Mouse (Mus musculus): Measurements from ENCODE around the gene Disp3. TPM values are rescaled to one million over a fixed set of nuclear protein-coding genes. Genes with fewer than 3 reads are reported as not detected.
A peak's percentile ranks its signal among the peaks of the same experiment; 100 is the strongest.

Disp3 gene
- polyA plus RNA-seq, 1 experiment: 2.5 TPM

- TF ChIP-seq POLR2A (IDR thresholded peaks at IDR 0.05; ENCODE audit: control insufficient read depth, low read depth, low read length) (no peak), CTCF (IDR thresholded peaks at IDR 0.05; ENCODE audit: control insufficient read depth, insufficient read depth, insufficient replicate concordance, low read depth, low read length) (no peak)
- H3K36me3 ChIP-seq (ENCODE audit: control insufficient read depth, insufficient read depth, low read length): no peaks in the 10 kb centered on the region
- no peak overlapping the region for H3K27ac ChIP-seq (ENCODE audit: control insufficient read depth, insufficient read depth, low read depth, low read length)
- no peak overlapping the region for H3K4me3 ChIP-seq (ENCODE audit: control insufficient read depth, low read depth, low read length)
- H3K27me3 ChIP-seq (ENCODE audit: control insufficient read depth, insufficient read depth, low read length): no peaks in the 10 kb centered on the region
- peaks cover 5% of the 10 kb centered on the region; the same call in 1 of the 2 replicates for H3K4me1 ChIP-seq (ENCODE audit: control insufficient read depth, insufficient read depth, low read length)
Measured at GRCm38 (mm10) chr4:148194400-148194799, 93.4 kb downstream of the Disp3 start.

DNA sequence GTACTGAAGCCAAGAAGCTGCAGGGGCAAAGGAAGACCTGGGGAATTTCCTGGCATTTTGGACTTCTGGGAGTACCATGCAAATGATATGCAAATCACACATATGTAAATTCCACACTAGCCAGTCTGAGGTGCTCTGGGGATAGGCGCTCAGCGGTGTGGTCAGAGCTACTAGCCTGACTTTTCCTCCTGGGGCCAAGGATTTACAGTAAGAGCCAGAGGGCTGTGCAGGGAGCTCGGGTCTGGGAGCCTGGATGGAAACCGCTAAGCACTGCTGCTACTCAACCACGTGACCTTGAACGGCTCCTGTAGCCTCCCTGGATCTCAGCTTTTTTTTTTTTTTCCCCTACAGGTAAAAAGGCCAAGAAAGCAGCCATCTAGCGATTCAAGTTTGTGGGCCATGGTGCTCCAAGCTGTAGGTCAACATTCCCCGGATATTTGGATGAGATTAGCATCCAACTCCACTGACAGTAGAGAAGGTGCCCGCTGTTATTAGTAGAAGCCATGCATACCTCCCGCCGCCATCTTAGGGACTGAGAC, 95.0 kb downstream of the Disp3 start:
- TF ChIP-seq CTCF (IDR thresholded peaks at IDR 0.05; ENCODE audit: control insufficient read depth, insufficient read depth, insufficient replicate concordance, low read depth, low read length) (no peak), POLR2A (IDR thresholded peaks at IDR 0.05; ENCODE audit: control insufficient read depth, low read depth, low read length) (no peak)
- Histone ChIP-seq H3K4me1 (ENCODE audit: control insufficient read depth, insufficient read depth, low read length) (peaks cover 5% of the 10 kb centered on the region; the same call in 1 of the 2 replicates), H3K27ac (ENCODE audit: control insufficient read depth, insufficient read depth, low read depth, low read length) (no peak overlapping the region), H3K27me3 (ENCODE audit: control insufficient read depth, insufficient read depth, low read length) (no peaks in the 10 kb centered on the region), H3K36me3 (ENCODE audit: control insufficient read depth, insufficient read depth, low read length) (no peaks in the 10 kb centered on the region), H3K4me3 (ENCODE audit: control insufficient read depth, low read depth, low read length) (peak overlapping the region; percentile 25)

Other genes with a start within 250 kb of the Disp3 start
- gene Clcn6, start 249.1 kb downstream of the Disp3 start, polyA plus RNA-seq (2012; rRNA removed): 9.8 and 12.7 TPM in 2 replicates
- gene Mthfr, start 248.9 kb downstream of the Disp3 start, polyA plus RNA-seq (2012; rRNA removed): 31.8 and 34.7 TPM in 2 replicates
- gene Agtrap, start 199.9 kb downstream of the Disp3 start, polyA plus RNA-seq (2012; rRNA removed): 45.2 and 45.4 TPM in 2 replicates
- gene Mad2l2, start 157.6 kb downstream of the Disp3 start, polyA plus RNA-seq (2012; rRNA removed): 332 and 347 TPM in 2 replicates
- gene Draxin, start 157.3 kb downstream of the Disp3 start, polyA plus RNA-seq (2012; rRNA removed): 0.24 and 0.32 TPM in 2 replicates
- gene Fbxo6, start 135.8 kb downstream of the Disp3 start, polyA plus RNA-seq (2012; rRNA removed): 41.3 and 41.9 TPM in 2 replicates
- 191 and 200 TPM in 2 replicates for gene Fbxo44, start 127.5 kb downstream of the Disp3 start, polyA plus RNA-seq (2012; rRNA removed)
- gene Fbxo2, start 127.3 kb downstream of the Disp3 start, polyA plus RNA-seq (2012; rRNA removed): 41.2 and 42.8 TPM in 2 replicates
- 12.8 and 14.5 TPM in 2 replicates for gene Ubiad1, start 156.8 kb upstream of the Disp3 start, polyA plus RNA-seq (2012; rRNA removed)
- gene Mtor, start 160.6 kb upstream of the Disp3 start, polyA plus RNA-seq (2012; rRNA removed): 74.8 and 75.5 TPM in 2 replicates
- gene Angptl7, start 212.5 kb upstream of the Disp3 start, polyA plus RNA-seq (2012; rRNA removed): 3.4 and 11.0 TPM in 2 replicates

Measured in testis, adult 2 months (tissue).